Comparison of ENCODE assay signal across 8 mouse cellular contexts in the genomic region with DNA sequence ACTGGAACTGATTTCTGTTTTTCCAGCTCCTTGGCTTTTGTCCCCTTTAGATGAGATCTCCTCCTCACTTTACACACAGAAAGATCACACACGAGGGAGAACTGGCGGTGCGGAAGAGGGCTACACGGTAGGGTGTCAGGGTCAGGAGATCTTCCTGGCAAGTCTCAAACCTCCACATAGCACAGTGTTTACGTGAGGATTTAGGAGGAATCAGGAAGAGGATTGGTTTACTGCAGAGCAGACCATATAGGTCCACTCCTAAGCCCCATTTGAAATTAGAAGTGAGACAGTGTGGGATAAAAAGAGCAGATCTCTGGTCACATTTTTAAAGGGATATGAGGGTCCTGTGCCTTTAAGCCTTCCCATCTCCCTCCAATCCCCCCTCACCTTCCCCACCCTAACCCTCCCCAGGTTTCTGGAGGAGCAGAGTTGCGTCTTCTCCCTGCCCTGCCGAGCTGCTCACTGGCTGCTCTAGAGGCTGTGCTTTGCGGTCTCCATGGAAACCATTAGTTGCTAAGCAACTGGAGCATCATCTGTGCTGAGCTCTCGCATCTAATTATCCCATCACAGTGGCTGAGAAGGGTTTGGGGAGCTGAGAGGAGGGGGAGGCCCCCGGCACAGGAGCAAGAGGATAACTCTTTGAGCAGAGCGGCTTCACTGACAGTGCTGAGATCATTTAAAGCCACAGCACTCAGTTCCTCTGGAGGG. TPM values are rescaled to one million over a fixed set of nuclear protein-coding genes. Genes with fewer than 3 reads are reported as not detected.
DNase-seq lines count a peak whose midpoint lies in the region; ATAC-seq and TF ChIP-seq lines count a peak whose summit lies in the region.
"Had no signal": no experiment of that assay in that cellular context is flagged by ENCODE, and none has a peak within 500 bp of the region (broad histone marks: within the 10 kb centered on the region; RNA-seq: fewer than 3 reads in every experiment).

No protein-coding gene starts in this region.

- H3K9ac ChIP-seq in neural tube, embryonic 13.5 days: peak overlapping the region; percentile 56

- H3K27me3 ChIP-seq in cerebellum, adult 2 months (ENCODE audit: control insufficient read depth, insufficient read depth, low read length): no peaks in the 10 kb centered on the region
- peaks cover 16% of the 10 kb centered on the region for H3K27me3 ChIP-seq in neural tube, embryonic 13.5 days

- peak overlapping the region; percentile 49 for H3K4me2 ChIP-seq in neural tube, embryonic 13.5 days

- ATAC-seq in neural tube, embryonic 13.5 days (ENCODE audit: low read depth): peak; percentile 97

- H3K4me3 ChIP-seq in cerebellum, adult 2 months (replicated peaks; ENCODE audit: insufficient read depth, low read depth, low read length): no peak overlapping the region
- peak overlapping the region; percentile 4; the same call in 1 of the 2 replicates for H3K4me3 ChIP-seq in neural tube, embryonic 13.5 days

- H3K36me3 ChIP-seq in neural tube, embryonic 13.5 days: no peaks in the 10 kb centered on the region

- no peak overlapping the region for H3K27ac ChIP-seq in cerebellum, adult 2 months (ENCODE audit: insufficient read depth, low read length)
- H3K27ac ChIP-seq in neural tube, embryonic 13.5 days (replicated peaks): peak overlapping the region; percentile 95
- H3K27ac ChIP-seq: macrophage had no signal

- DNase-seq in NIH3T3 (ENCODE audit: low read depth): peak; percentile 31
- peak; percentile 40 to 71 for DNase-seq in cerebellum, adult 2 months
- peak; percentile 76 for DNase-seq in forelimb bud, embryonic 11.5 days (ENCODE audit: low read depth, low spot score)
- peak; percentile 82 to 83 for DNase-seq in layer of hippocampus, postnatal 36 days
- DNase-seq in heart, adult 8-10 months (ENCODE audit: low spot score): no peak
- no peak for DNase-seq in adrenal gland, adult 8-10 months

- no peak for TF ChIP-seq CTCF in cerebellum, adult 2 months (IDR thresholded peaks at IDR 0.05; ENCODE audit: borderline replicate concordance, insufficient read depth, low read depth, low read length)

- no peak for TF ChIP-seq POLR2A in cerebellum, adult 2 months (IDR thresholded peaks at IDR 0.05; ENCODE audit: borderline replicate concordance, insufficient read depth, low read length)

- WGBS in cerebellum, adult 2 months: 12% methylated on average over 11 of the region's 11 CpGs
- WGBS in neural tube, embryonic 13.5 days: 2% methylated on average over 11 of the region's 11 CpGs

- no peaks in the 10 kb centered on the region for H3K9me3 ChIP-seq in neural tube, embryonic 13.5 days

- no peaks in the 10 kb centered on the region for H3K4me1 ChIP-seq in cerebellum, adult 2 months (ENCODE audit: control insufficient read depth, insufficient read depth, low read length)
- H3K4me1 ChIP-seq in neural tube, embryonic 13.5 days (replicated peaks): peaks cover 36% of the 10 kb centered on the region

RNA-seq across cellular contexts. Expression of a gene that starts 2.4 kb away (rescaled TPM):
- 0.13 TPM in 1 of 2 replicates, not detected in the other for polyA plus RNA-seq in cerebellum, adult 2 months (2012; rRNA removed)
- total RNA-seq in layer of hippocampus, postnatal 36 days (2021): not detected
- polyA plus RNA-seq in neural tube, embryonic 13.5 days (2015; fragmentation: Nextera tagmentation; extraction: Ambion mirVana): not detected in 2 replicates
- under 1 TPM in 2 of 4 experiments, not detected in 2; 0.26 to 0.28 TPM for total RNA-seq in heart, adult 8-10 months (2022)
- total RNA-seq in adrenal gland, adult 8-10 months (2022): not detected
- polyA plus RNA-seq: macrophage had no signal

RNA-seq across cellular contexts. Expression of a gene that starts 16.3 kb away (rescaled TPM):
- not detected in 2 replicates for polyA plus RNA-seq in cerebellum, adult 2 months (2012; rRNA removed)
- not detected for total RNA-seq in layer of hippocampus, postnatal 36 days (2021)
- polyA plus RNA-seq in neural tube, embryonic 13.5 days (2015; fragmentation: Nextera tagmentation; extraction: Ambion mirVana): not detected in 2 replicates
- total RNA-seq in heart, adult 8-10 months (2022): not detected
- not detected for total RNA-seq in adrenal gland, adult 8-10 months (2022)
- polyA plus RNA-seq: macrophage had no signal

RNA-seq across cellular contexts. Expression of a gene that starts 25.4 kb away (rescaled TPM):
- polyA plus RNA-seq in cerebellum, adult 2 months (2012; rRNA removed): 22.0 and 22.3 TPM in 2 replicates
- 10 to 100 TPM; 70.9 to 75.7 TPM for total RNA-seq in layer of hippocampus, postnatal 36 days (2021)
- polyA plus RNA-seq in neural tube, embryonic 13.5 days (2015; fragmentation: Nextera tagmentation; extraction: Ambion mirVana): 9.4 and 9.6 TPM in 2 replicates
- total RNA-seq in heart, adult 8-10 months (2022): 10 to 100 TPM; 51.6 to 56.9 (median 53.9) TPM
- 10 to 100 TPM; 48.9 to 76.1 (median 66.7) TPM for total RNA-seq in adrenal gland, adult 8-10 months (2022)

RNA-seq across cellular contexts. Expression of a gene that starts 38.8 kb away (rescaled TPM):
- polyA plus RNA-seq in cerebellum, adult 2 months (2012; rRNA removed): 50.1 and 53.2 TPM in 2 replicates
- 10 to 100 TPM; 23.0 to 28.7 TPM for total RNA-seq in layer of hippocampus, postnatal 36 days (2021)
- polyA plus RNA-seq in neural tube, embryonic 13.5 days (2015; fragmentation: Nextera tagmentation; extraction: Ambion mirVana): 28.7 and 32.6 TPM in 2 replicates
- 1 to 10 TPM; 4.9 to 8.0 (median 5.5) TPM for total RNA-seq in heart, adult 8-10 months (2022)
- total RNA-seq in adrenal gland, adult 8-10 months (2022): 10 to 100 TPM; 14.9 to 29.6 (median 25.7) TPM

RNA-seq across cellular contexts. Expression of a gene that starts 49.8 kb away (rescaled TPM):
- 97.9 and 103 TPM in 2 replicates for polyA plus RNA-seq in cerebellum, adult 2 months (2012; rRNA removed)
- total RNA-seq in layer of hippocampus, postnatal 36 days (2021): 10 to 100 TPM; 64.3 to 79.1 TPM
- 324 and 343 TPM in 2 replicates for polyA plus RNA-seq in neural tube, embryonic 13.5 days (2015; fragmentation: Nextera tagmentation; extraction: Ambion mirVana)
- total RNA-seq in heart, adult 8-10 months (2022): 10 to 100 TPM; 38.3 to 42.9 (median 41.2) TPM
- total RNA-seq in adrenal gland, adult 8-10 months (2022): 100 to 1,000 TPM in 2 of 4 experiments, 10 to 100 TPM in 2; 86.0 to 116 (median 98.3) TPM

Comparison
In these comparisons a context has a peak if more than half of its experiments do, and no peak if none do; other contexts are left out.
1. DNase-seq: peak in NIH3T3 (single experiment), cerebellum, adult 2 months (2 of 2), forelimb bud, embryonic 11.5 days (single experiment) and layer of hippocampus, postnatal 36 days (2 of 2); none in heart, adult 8-10 months (single experiment) and adrenal gland, adult 8-10 months (single experiment).